Mouse (Mus musculus): ENCODE results near the gene Gstt1. TPM values are rescaled to one million over a fixed set of nuclear protein-coding genes. Genes with fewer than 3 reads are reported as not detected.

Gene Gstt1
- polyA plus RNA-seq, 1 experiment from 2014 or later: 36.4 TPM

GRCm38 (mm10) chr10:75835761-75836531 lies 37.6 kb upstream of the Gstt1 start:
- DNase-seq (ENCODE audit: low spot score): peak; percentile 72
- ATAC-seq: peak; percentile 0; the same call in 1 of the 2 replicates
- Histone ChIP-seq H3K9me3 (ENCODE audit: low read length) (no peaks in the 10 kb centered on the region), H3K4me3 (ENCODE audit: low read depth, low read length) (no peak overlapping the region), H3K4me2 (replicated peaks; ENCODE audit: low read depth, low read length) (peak overlapping the region; percentile 66), H3K4me1 (ENCODE audit: insufficient read depth, low read depth, low read length) (peaks cover 5% of the 10 kb centered on the region; the same call in 1 of the 2 replicates), H3K9ac (replicated peaks; ENCODE audit: low read depth) (no peak overlapping the region), H3K27me3 (replicated peaks; ENCODE audit: insufficient read depth, low read length) (no peaks in the 10 kb centered on the region), H3K27ac (ENCODE audit: low read length) (peak overlapping the region; percentile 60; the same call in 1 of the 2 replicates), H3K36me3 (ENCODE audit: insufficient read depth, low read length) (no peaks in the 10 kb centered on the region)
- no peak for TF ChIP-seq EP300 (IDR thresholded peaks at IDR 0.05)
- TF ChIP-seq CTCF (IDR thresholded peaks at IDR 0.05): peak; percentile 29; the same call in 1 of the 2 replicates
- WGBS: 16% methylated on average over 9 of the region's 10 CpGs

- Histone ChIP-seq H3K4me2 (replicated peaks; ENCODE audit: low read depth, low read length) (peak overlapping the region; percentile 66), H3K27me3 (replicated peaks; ENCODE audit: insufficient read depth, low read length) (no peaks in the 10 kb centered on the region), H3K9ac (replicated peaks; ENCODE audit: low read depth) (no peak overlapping the region), H3K4me3 (ENCODE audit: low read depth, low read length) (0 out of 2 replicates have a peak overlapping the region, but pooled peaks have one; percentile 20), H3K9me3 (ENCODE audit: low read length) (no peaks in the 10 kb centered on the region), H3K27ac (ENCODE audit: low read length) (0 out of 2 replicates have a peak overlapping the region, but pooled peaks have one; percentile 43), H3K4me1 (ENCODE audit: insufficient read depth, low read depth, low read length) (peaks cover 5% of the 10 kb centered on the region; the same call in 1 of the 2 replicates), H3K36me3 (ENCODE audit: insufficient read depth, low read length) (no peaks in the 10 kb centered on the region)
- DNase-seq (ENCODE audit: low spot score): peak; percentile 76
- TF ChIP-seq CTCF (IDR thresholded peaks at IDR 0.05): no peak
- 0 out of 2 replicates have a peak, but pooled peaks have one; percentile 20 for TF ChIP-seq EP300 (IDR thresholded peaks at IDR 0.05)
- WGBS: 1% methylated on average over 10 of the region's 10 CpGs
- ATAC-seq: peak; percentile 21; the same call in 1 of the 2 replicates
Observed at GRCm38 (mm10) chr10:75835307-75835706, 36.9 kb upstream of the Gstt1 start.

DNA sequence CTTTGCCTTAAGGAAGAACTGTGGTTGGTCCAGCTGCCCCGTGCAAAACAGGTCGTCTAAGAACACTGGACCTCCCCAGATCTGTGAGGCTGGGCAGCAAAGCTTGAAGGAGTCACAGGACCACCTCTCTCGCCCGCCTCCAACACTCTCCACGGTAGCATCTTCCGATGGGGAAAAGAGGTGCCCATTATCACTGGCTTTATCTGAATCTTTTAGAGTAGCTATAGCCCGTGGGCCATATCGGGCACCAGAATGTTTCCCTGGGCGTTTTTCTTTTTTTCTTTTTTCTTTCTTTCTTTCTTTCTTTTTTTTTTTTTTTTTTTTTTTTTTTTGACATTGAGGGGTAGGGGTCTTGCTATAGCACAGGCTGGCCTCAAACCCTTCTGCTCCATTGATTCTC lies 36.3 kb upstream of the Gstt1 start:
- TF ChIP-seq CTCF (IDR thresholded peaks at IDR 0.05) (no peak), EP300 (IDR thresholded peaks at IDR 0.05) (no peak)
- Histone ChIP-seq H3K9ac (replicated peaks; ENCODE audit: low read depth) (peak overlapping the region; percentile 37; the same call in 1 of the 2 replicates), H3K27me3 (replicated peaks; ENCODE audit: insufficient read depth, low read length) (no peaks in the 10 kb centered on the region), H3K4me2 (replicated peaks; ENCODE audit: low read depth, low read length) (peak overlapping the region; percentile 66), H3K4me3 (ENCODE audit: low read depth, low read length) (peak overlapping the region; percentile 45), H3K4me1 (ENCODE audit: insufficient read depth, low read depth, low read length) (peaks cover 5% of the 10 kb centered on the region; the same call in 1 of the 2 replicates), H3K36me3 (ENCODE audit: insufficient read depth, low read length) (no peaks in the 10 kb centered on the region), H3K9me3 (ENCODE audit: low read length) (no peaks in the 10 kb centered on the region), H3K27ac (ENCODE audit: low read length) (peak overlapping the region; percentile 85)
- WGBS: 13% methylated on average over 9 of the region's 9 CpGs
- no peak for ATAC-seq
- no peak for DNase-seq (ENCODE audit: low spot score)

GRCm38 (mm10) chr10:75834250-75834649 lies 35.9 kb upstream of the Gstt1 start:
- 4% methylated on average over 21 of the region's 21 CpGs for WGBS
- Histone ChIP-seq H3K4me2 (replicated peaks; ENCODE audit: low read depth, low read length) (peak overlapping the region; percentile 66), H3K27me3 (replicated peaks; ENCODE audit: insufficient read depth, low read length) (no peaks in the 10 kb centered on the region), H3K9ac (replicated peaks; ENCODE audit: low read depth) (peak overlapping the region; percentile 37; the same call in 1 of the 2 replicates), H3K4me1 (ENCODE audit: insufficient read depth, low read depth, low read length) (peaks cover 5% of the 10 kb centered on the region; the same call in 1 of the 2 replicates), H3K4me3 (ENCODE audit: low read depth, low read length) (peak overlapping the region; percentile 45), H3K9me3 (ENCODE audit: low read length) (no peaks in the 10 kb centered on the region), H3K36me3 (ENCODE audit: insufficient read depth, low read length) (no peaks in the 10 kb centered on the region), H3K27ac (ENCODE audit: low read length) (peak overlapping the region; percentile 85)
- no peak for TF ChIP-seq EP300 (IDR thresholded peaks at IDR 0.05)
- TF ChIP-seq CTCF (IDR thresholded peaks at IDR 0.05): no peak
- DNase-seq (ENCODE audit: low spot score) (peak; percentile 89), ATAC-seq (peak; percentile 27)

DNA sequence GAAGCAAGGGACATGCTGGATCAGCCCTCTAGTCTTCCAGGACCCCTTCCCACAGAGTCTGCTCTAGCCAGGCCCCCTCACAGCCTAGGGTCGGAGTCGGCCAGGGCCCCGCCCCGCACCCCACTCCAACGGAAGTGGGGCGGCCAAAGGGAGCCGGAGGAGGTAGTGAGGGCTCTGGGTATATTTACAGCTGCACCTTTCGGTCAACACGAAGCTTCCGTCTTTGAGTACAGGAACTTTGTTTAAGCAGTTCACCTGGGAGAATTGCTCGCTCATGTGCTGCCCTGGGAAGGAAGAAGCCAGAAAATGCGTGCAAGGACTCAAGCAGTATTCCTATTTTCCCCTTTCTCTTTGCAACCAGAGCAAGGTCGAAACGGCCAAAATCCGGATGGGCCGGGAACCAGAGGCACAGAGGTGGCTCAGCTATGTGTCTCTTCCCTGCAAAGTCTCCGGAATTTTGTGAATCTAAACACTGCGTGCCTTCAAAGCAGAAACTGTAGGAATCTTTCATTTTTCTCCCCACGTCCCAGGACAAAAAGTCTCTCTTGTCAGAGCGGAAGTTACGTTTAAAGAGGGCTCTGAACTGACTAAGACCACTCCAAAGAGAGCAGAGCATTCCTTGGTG lies 35.2 kb upstream of the Gstt1 start:
- no peaks in the 10 kb centered on the region for H3K27me3 ChIP-seq (replicated peaks; ENCODE audit: insufficient read depth, low read length)
- ATAC-seq (peak; percentile 12), DNase-seq (ENCODE audit: low spot score) (peak; percentile 30)
- H3K4me1 ChIP-seq (ENCODE audit: insufficient read depth, low read depth, low read length): peaks cover 5% of the 10 kb centered on the region; the same call in 1 of the 2 replicates
- TF ChIP-seq CTCF (IDR thresholded peaks at IDR 0.05) (no peak), EP300 (IDR thresholded peaks at IDR 0.05) (no peak)
- no peaks in the 10 kb centered on the region for H3K9me3 ChIP-seq (ENCODE audit: low read length)
- H3K4me2 ChIP-seq (replicated peaks; ENCODE audit: low read depth, low read length): peak overlapping the region; percentile 66
- peak overlapping the region; percentile 45 for H3K4me3 ChIP-seq (ENCODE audit: low read depth, low read length)
- no peaks in the 10 kb centered on the region for H3K36me3 ChIP-seq (ENCODE audit: insufficient read depth, low read length)
- WGBS: 13% methylated on average over 21 of the region's 21 CpGs
- H3K27ac ChIP-seq (ENCODE audit: low read length): peak overlapping the region; percentile 85
- peak overlapping the region; percentile 37; the same call in 1 of the 2 replicates for H3K9ac ChIP-seq (replicated peaks; ENCODE audit: low read depth)

All from lung, postnatal 0 days (tissue).